Mouse (Mus musculus) neutrophil, adult 5-6 weeks (primary cell): ENCODE results near the gene Olfr495. TPM values are rescaled to one million over a fixed set of nuclear protein-coding genes. Genes with fewer than 3 reads are reported as not detected.

Source experiments
- ATAC-seq: fragments of 151-379, 151-347 bp; 2 replicates; pipeline ENCODE4 v1.8.0; 2017; ENCODE audit warnings: mild to moderate bottlenecking, moderate TSS enrichment; ENCODE audit not compliant: insufficient number of reproducible peaks, poor library complexity, low FRiP score, severe bottlenecking; ENCODE audit errors: extremely low read depth
- total RNA-seq: library from RNA; stranded (forward); fragments of 200-1000 nt; gene quantifications from 2 replicates; pipeline ENCODE4 v1.2.3, GENCODE M21; 2017

Olfr495 gene
- not detected in 2 replicates for total RNA-seq

DNA sequence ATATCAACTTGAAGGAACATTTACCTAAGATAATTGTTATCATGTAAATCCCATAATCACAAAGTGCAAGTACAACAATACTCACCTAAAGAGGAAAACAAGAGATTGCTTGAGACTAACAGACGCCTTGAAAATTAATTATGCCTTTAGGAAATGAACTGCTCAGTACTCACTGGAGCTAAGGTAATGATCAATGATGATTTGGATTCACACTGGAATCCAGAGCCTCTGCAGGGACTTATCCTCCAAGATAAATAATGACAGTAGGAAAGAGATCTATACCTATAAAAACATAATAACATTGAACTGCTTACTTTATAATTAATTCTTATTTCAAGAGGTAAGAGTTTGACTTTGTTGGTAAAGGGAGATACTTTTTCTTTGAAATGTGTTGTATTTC, at the start of gene Olfr495:
Gene Olfr495 (plus strand): TSS at position 301 of the 400 bp plus-strand sequence.
- ATAC-seq, result no peak

DNA sequence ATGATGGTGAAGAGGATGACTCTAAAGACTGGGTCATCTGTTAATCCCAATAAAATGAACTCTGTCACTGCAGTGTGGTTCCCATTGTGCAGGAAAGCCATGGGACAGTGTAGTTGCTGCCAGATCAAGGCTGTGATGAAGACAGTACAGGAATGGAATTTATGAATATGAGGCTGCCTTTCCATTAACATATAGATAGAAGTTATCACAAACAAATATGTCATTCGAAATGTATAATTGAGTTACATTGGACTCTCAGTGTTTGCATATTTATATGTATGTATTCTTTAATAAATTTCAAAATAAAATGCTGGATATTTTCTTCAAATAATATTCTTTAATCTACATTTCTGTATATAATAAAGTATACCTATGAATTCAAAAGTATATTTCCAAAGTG, 46.1 kb upstream of the Olfr495 start, which contains the start of gene Olfr493:
Gene Olfr493 (minus strand): TSS at position 101 of the 400 bp plus-strand sequence.
- no peak for ATAC-seq

DNA sequence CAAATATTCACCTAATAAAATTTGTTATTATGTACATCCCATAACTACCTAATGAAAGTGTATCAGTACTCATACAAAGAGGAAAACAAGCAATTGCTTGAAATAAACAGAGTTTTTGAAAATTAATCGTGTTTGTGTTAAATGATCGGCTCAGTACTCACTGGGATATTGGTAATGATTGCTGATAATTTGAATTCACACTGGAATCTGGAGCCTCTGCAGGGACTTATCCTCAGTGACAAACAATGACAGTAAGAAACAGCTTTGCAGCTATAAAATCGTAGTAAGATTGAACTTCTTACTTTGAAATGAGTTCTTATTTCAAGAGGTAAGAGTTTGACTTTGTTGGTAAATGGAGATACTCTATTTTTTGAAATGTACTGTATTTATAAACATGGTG, 27.9 kb upstream of the Olfr495 start, which contains the start of gene Olfr494:
Gene Olfr494 (plus strand): TSS at position 301 of the 400 bp plus-strand sequence.
- no peak for ATAC-seq

DNA sequence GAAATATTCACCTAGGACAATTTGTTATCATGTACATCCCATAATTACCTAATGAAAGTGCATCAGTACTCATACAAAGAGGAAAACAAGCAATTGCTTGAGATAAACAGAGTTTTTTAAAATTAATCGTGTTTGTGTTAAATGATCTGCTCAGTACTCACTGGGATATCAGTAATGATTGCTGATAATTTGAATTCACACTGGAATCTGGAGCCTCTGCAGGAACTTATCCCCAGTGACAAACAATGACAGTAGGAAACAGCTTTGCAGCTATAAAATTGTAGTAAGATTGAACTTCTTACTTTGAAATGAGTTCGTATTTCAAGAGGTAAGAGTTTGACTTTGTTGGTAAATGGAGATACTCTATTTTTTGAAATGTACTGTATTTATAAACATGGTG, 27.2 kb downstream of the Olfr495 start, which contains the start of gene Olfr497:
Gene Olfr497 (plus strand): TSS at position 301 of the 400 bp plus-strand sequence.
- ATAC-seq, result no peak

Other genes with a start within 250 kb of the Olfr495 start
- gene Olfr485, start 233.3 kb upstream of the Olfr495 start, total RNA-seq, result not detected in 2 replicates
- gene Olfr486, start 220.4 kb upstream of the Olfr495 start, total RNA-seq, result not detected in 2 replicates
- not detected in 2 replicates for gene Olfr487, start 178.5 kb upstream of the Olfr495 start, total RNA-seq
- not detected in 2 replicates for gene Olfr488, start 134.8 kb upstream of the Olfr495 start, total RNA-seq
- not detected in 2 replicates for gene Olfr490, start 104.2 kb upstream of the Olfr495 start, total RNA-seq
- not detected in 2 replicates for gene Olfr491, start 79.7 kb upstream of the Olfr495 start, total RNA-seq
- not detected in 2 replicates for gene Olfr492, start 69.5 kb upstream of the Olfr495 start, total RNA-seq
- gene Olfr493, start 46.2 kb upstream of the Olfr495 start, total RNA-seq, result not detected in 2 replicates
- not detected in 2 replicates for gene Olfr494, start 27.8 kb upstream of the Olfr495 start, total RNA-seq
- gene Olfr497, start 27.3 kb downstream of the Olfr495 start, total RNA-seq, result not detected in 2 replicates
- gene Olfr498, start 72.2 kb downstream of the Olfr495 start, total RNA-seq, result not detected in 2 replicates
- not detected in 2 replicates for gene Olfr502, start 131.9 kb downstream of the Olfr495 start, total RNA-seq
- gene Olfr503, start 151.4 kb downstream of the Olfr495 start, total RNA-seq, result not detected in 2 replicates
- gene Olfr504, start 172.6 kb downstream of the Olfr495 start, total RNA-seq, result not detected in 2 replicates
- not detected in 2 replicates for gene Olfr506, start 217.6 kb downstream of the Olfr495 start, total RNA-seq
- not detected in 2 replicates for gene Olfr507, start 228.6 kb downstream of the Olfr495 start, total RNA-seq
- gene Olfr508, start 236.8 kb downstream of the Olfr495 start, total RNA-seq, result not detected in 2 replicates